Mouse (Mus musculus) heart, postnatal 0 days (tissue): ENCODE results near the gene Ncbp2. TPM values are rescaled to one million over a fixed set of nuclear protein-coding genes. Genes with fewer than 3 reads are reported as not detected.

ENCODE experiments used
- ATAC-seq: fragments of 200-750 bp; cut with Nextera tagmentation; 2 replicates; pipeline ENCODE4 v1.8.0; 2017; ENCODE audit warnings: low read depth, moderate number of reproducible peaks, moderate library complexity; ENCODE audit not compliant: insufficient read depth
- DNase-seq: peaks from one replicate; pipeline ENCODE4 v3.0.0-alpha.2; 2016; ENCODE audit warnings: low spot score
- H3K27ac ChIP-seq: fragments of 300-500 bp; sonication (generic); 2 replicates; pipeline ENCODE4 v1.5.1; 2014; ENCODE audit warnings: low read depth, mild to moderate bottlenecking
- H3K27me3 ChIP-seq: fragments of 300-500 bp; sonication (generic); 2 replicates; pipeline ENCODE4 v1.6.1; 2014; ENCODE audit warnings: low read length, mixed read lengths; ENCODE audit not compliant: control insufficient read depth, insufficient read depth
- H3K36me3 ChIP-seq: fragments of 300-500 bp; sonication (generic); replicated peaks from 2 replicates; pipeline ENCODE4 v1.6.1; 2014; ENCODE audit warnings: low read length, mixed read lengths; ENCODE audit not compliant: control insufficient read depth, insufficient read depth
- H3K4me1 ChIP-seq: fragments of 300-500 bp; sonication (generic); 2 replicates; pipeline ENCODE4 v1.6.1; 2014; ENCODE audit warnings: antibody characterized with exemption; ENCODE audit not compliant: control insufficient read depth, insufficient read depth
- H3K4me2 ChIP-seq: fragments of 300-500 bp; sonication (generic); 2 replicates; pipeline ENCODE4 v1.6.1; 2014; ENCODE audit warnings: low read depth, mild to moderate bottlenecking, low read length, moderate library complexity
- H3K4me3 ChIP-seq: fragments of 300-500 bp; sonication (generic); 2 replicates; pipeline ENCODE4 v1.5.1; 2014; ENCODE audit warnings: low read depth, low read length
- H3K9ac ChIP-seq: fragments of 300-500 bp; sonication (generic); replicated peaks from 2 replicates; pipeline ENCODE4 v1.6.1; 2014; ENCODE audit warnings: low read depth, low read length, mixed read lengths
- H3K9me3 ChIP-seq: fragments of 300-500 bp; sonication (generic); replicated peaks from 2 replicates; pipeline ENCODE4 v1.6.1; 2016; ENCODE audit warnings: low read length; ENCODE audit not compliant: control insufficient read depth
- CTCF ChIP-seq: IDR thresholded peaks from 2 replicates; pipeline ENCODE4 v1.5.1; 2016; ENCODE audit warnings: antibody characterized with exemption, control low read depth, low read depth
- EP300 ChIP-seq: IDR thresholded peaks from 2 replicates; pipeline ENCODE4 v1.6.1; 2016; ENCODE audit warnings: antibody characterized with exemption, low read depth
- WGBS: fragments of 180-500 bp; shearing (Covaris S2); extraction: QIAGEN DNeasy Blood & Tissue Kit; methylation state at CpG from one replicate; pipeline ENCODE4 v1.1.7; 2014; 5-methylcytosine and 5-hydroxymethylcytosine counted together
- polyA plus RNA-seq: library from polyadenylated mRNA; unstranded; fragments of >200 nt; fragmentation: Nextera tagmentation; extraction: Ambion mirVana; gene quantifications from 2 replicates; pipeline ENCODE4 v1.2.1, GENCODE M21; 2015
- total RNA-seq: library from RNA; depleted of rRNA; stranded (reverse); fragments of >200 nt; gene quantifications from 2 replicates; pipeline ENCODE4 v1.2.3, GENCODE M21; 2014; ENCODE audit warnings: low replicate concordance

Gene Ncbp2
- total and polyA plus RNA-seq, 2 experiments from 2014 or later = 12.0 to 42.1 TPM

DNA sequence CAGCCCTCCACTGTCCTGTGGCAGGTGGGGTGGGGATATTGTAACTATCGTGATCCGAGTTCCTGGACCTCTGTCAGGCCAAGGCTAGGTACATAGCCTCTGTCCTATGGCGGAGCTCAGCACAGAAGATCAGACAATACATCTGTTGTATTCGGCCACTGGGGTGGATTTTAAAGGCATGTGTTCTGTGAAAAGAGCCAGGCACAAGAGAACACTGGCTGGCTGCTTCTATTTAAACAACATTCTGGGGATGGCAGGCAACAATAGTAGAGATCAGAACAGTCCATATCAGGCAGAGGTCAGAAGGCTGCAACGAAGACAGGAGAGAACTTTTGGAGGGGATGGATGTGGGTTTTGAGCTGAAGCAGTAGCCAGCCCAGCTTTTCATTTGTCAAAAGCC, 16.1 kb upstream of the Ncbp2 start:
- peaks cover 18% of the 10 kb centered on the region for H3K4me1 ChIP-seq
- H3K9me3 ChIP-seq = no peaks in the 10 kb centered on the region
- H3K27me3 ChIP-seq = peaks cover 19% of the 10 kb centered on the region
- no peak overlapping the region for H3K9ac ChIP-seq
- no peak overlapping the region for H3K4me3 ChIP-seq
- ATAC-seq (no peak), DNase-seq (no peak)
- 62% methylated on average over 5 of the region's 5 CpGs for WGBS
- H3K36me3 ChIP-seq = no peaks in the 10 kb centered on the region
- no peak for TF ChIP-seq EP300
- no peak for TF ChIP-seq CTCF
- no peak overlapping the region for H3K4me2 ChIP-seq
- H3K27ac ChIP-seq = no peak overlapping the region

DNA sequence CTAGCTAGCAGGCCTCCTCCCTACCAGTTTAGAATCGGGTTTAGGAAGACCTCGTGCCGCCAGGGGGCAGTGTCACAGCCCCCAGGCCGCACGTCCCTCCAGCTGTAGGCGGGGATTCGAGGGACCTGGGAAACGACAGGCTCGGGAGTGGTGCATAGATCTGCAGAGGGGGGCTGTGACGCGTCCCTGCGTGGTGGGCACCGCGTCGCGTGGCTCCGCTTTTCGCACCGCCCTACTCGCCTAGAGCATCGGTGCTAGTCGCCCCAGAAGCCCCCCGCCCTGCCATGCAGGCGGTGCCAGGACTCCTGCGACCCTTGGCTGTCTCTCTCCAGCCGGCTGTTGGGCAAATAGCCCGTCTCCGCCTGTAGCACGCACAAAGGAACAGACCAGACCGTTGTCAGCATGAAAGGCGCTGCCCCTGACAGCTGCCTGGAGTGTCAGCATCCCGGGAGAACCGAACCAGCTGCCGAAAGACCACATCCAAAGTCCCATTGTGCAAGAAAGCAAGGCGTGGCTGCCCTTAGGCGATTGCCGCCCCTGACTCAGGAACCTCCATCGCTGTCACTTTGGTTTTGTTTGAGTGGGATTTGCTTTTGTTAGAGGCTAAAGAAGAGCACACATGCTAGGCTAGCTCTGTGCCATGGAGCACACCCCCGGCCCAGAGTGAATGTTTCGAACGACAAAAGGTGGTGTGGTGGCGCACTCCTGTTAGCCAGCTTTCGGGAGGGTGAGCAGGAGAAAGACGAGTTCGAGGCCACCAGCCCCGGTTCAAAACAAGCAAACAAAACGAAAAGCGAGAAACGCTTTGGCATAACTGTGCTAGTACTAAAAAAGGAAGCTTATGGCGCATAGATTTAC, 15.2 kb upstream of the Ncbp2 start:
- TF ChIP-seq EP300 (no peak), CTCF (peak; percentile 92)
- H3K9ac ChIP-seq = peak overlapping the region; percentile 34; the same call in 1 of the 2 replicates
- H3K4me3 ChIP-seq = peak overlapping the region; percentile 57
- no peaks in the 10 kb centered on the region for H3K9me3 ChIP-seq
- H3K27me3 ChIP-seq = peaks cover 19% of the 10 kb centered on the region
- H3K4me2 ChIP-seq = peak overlapping the region; percentile 89
- DNase-seq = peak; percentile 94
- peak; percentile 94 for ATAC-seq
- H3K4me1 ChIP-seq = peaks cover 18% of the 10 kb centered on the region
- no peaks in the 10 kb centered on the region for H3K36me3 ChIP-seq
- 1% methylated on average over 50 of the region's 50 CpGs for WGBS
- H3K27ac ChIP-seq = peak overlapping the region; percentile 59

DNA sequence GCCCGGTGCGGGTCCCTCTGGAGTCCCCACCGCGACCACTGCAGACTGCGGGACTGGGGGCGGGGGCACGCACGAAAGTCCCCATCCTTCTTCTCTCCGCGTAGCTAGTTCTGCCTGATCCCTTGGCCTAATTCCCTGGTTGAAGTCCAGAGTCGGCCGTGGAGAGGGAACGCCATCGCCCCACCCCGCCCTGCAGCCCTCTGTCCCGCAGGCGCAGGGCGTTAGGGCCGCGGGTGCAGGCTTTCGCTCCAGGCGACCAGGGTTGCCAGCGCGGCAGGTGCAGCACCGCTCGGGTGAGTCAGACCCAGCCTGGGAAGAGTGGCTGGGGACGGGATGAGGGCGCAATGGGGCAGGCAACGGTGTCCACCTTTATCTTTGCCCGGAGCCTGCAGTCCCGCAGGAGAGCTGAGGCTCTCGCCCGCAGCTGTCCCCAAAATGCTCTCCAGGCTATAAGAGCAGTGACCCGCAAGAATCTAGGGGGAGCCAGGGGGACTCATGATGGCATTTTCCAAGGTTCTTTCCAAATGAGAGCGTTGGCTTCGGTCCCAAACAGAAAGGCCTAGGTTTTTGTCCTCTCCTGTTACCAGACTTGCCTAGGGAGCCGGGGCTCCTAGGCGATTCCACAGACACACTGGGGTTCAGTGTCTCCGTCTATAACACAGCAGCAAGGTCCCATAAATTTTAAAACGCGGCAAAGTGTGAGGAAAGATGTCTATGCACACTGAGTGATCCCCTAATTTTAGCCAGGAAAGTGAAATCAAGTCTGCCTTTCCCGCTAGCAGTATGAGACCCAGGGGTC, 14.4 kb upstream of the Ncbp2 start, which contains the start of gene Pigz:
Gene Pigz, plus strand, starts transcription at position 101 of the 799 bp plus-strand sequence.
- Histone ChIP-seq H3K36me3 (no peaks in the 10 kb centered on the region), H3K4me2 (peak within 1 kb of the TSS; percentile 89), H3K9ac (peak within 1 kb of the TSS; percentile 34; the same call in 1 of the 2 replicates), H3K27me3 (peaks cover 19% of the 10 kb centered on the region), H3K4me1 (peaks cover 24% of the 10 kb centered on the region), H3K4me3 (peak within 1 kb of the TSS; percentile 57), H3K27ac (peak within 1 kb of the TSS; percentile 59), H3K9me3 (no peaks in the 10 kb centered on the region)
- TF ChIP-seq EP300 (no peak), CTCF (no peak)
- WGBS = 13% methylated on average over 42 of the region's 42 CpGs
- no peak for ATAC-seq
- DNase-seq = no peak

DNA sequence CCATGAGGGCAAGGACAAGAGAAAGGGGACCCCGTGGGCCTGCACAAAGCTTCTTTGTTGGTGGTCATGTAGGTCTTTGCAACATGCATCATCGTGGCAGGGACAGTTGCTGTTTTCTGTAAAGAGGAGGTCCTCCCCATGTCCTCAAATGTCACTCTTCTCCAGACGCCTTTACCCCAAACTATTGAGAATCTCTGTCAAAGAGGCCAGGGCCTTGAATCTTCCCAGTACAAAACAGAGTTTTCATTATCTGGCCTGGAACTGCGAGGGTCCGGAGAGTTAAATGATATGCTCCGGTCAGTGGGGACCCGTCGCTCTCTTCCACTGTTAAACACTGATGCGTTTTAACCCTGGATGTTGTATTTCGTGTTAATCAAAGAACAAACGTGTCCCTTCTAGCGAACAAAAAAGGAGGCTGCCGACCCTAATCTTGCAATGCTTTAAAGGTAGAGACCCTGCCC, 13.7 kb upstream of the Ncbp2 start:
- ATAC-seq (no peak), DNase-seq (no peak)
- Histone ChIP-seq H3K27me3 (peaks cover 19% of the 10 kb centered on the region), H3K36me3 (no peaks in the 10 kb centered on the region), H3K27ac (no peak overlapping the region), H3K4me3 (peak overlapping the region; percentile 57), H3K9me3 (no peaks in the 10 kb centered on the region), H3K4me2 (peak overlapping the region; percentile 89), H3K4me1 (peaks cover 27% of the 10 kb centered on the region), H3K9ac (no peak overlapping the region)
- 43% methylated on average over 13 of the region's 13 CpGs for WGBS
- TF ChIP-seq CTCF = no peak
- no peak for TF ChIP-seq EP300

DNA sequence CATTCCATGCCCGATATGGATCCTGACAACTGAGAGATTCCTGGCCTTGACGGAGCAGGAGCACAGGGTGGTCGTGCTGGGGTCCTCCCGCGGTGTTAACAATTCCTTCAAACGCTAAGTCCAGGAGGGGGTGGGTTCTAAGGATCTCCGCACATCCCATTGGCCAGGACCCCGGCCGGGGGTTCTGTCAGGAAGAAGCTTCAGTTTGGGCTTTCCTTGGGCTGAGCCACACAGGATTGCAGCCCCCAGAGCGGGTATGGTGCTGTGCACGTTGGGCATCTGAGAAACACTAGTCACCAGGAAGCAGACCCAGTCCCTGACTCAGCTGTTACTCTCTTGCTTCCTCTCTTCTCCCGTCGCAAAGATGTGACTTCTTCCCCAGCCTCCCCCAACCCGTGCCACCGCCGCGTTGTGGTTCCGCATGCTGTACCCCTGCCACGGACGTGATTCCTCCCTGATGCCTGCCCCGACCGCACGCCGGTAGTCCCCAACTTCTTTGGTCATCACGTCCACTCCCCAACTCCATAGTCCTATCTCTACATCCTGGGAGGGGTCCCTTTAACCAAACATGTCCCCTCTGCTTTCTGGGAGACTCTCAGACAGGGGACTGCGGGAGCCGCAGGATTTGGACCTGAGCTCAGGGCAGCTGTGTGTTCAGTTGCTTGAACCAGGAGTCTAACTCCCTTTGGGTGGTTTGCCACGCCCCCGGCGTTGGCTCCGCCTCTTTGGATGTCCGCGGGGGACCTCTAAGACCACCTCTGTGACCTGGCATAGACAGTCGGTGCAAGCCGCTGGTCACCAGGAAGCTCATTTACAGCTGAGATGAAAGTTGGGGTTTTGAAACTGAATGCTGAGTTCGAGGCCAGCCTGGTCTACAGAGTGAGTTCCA, 13.0 kb upstream of the Ncbp2 start:
- Histone ChIP-seq H3K36me3 (no peaks in the 10 kb centered on the region), H3K9me3 (no peaks in the 10 kb centered on the region), H3K27ac (no peak overlapping the region), H3K4me1 (peaks cover 27% of the 10 kb centered on the region), H3K9ac (peak overlapping the region; percentile 30), H3K4me2 (peak overlapping the region; percentile 62), H3K4me3 (peak overlapping the region; percentile 35), H3K27me3 (peaks cover 19% of the 10 kb centered on the region)
- TF ChIP-seq EP300 = no peak
- TF ChIP-seq CTCF = no peak
- 5% methylated on average over 36 of the region's 36 CpGs for WGBS
- no peak for ATAC-seq
- no peak for DNase-seq
